Comparison of ENCODE assay signal across 8 mouse cellular contexts in the genomic region with DNA sequence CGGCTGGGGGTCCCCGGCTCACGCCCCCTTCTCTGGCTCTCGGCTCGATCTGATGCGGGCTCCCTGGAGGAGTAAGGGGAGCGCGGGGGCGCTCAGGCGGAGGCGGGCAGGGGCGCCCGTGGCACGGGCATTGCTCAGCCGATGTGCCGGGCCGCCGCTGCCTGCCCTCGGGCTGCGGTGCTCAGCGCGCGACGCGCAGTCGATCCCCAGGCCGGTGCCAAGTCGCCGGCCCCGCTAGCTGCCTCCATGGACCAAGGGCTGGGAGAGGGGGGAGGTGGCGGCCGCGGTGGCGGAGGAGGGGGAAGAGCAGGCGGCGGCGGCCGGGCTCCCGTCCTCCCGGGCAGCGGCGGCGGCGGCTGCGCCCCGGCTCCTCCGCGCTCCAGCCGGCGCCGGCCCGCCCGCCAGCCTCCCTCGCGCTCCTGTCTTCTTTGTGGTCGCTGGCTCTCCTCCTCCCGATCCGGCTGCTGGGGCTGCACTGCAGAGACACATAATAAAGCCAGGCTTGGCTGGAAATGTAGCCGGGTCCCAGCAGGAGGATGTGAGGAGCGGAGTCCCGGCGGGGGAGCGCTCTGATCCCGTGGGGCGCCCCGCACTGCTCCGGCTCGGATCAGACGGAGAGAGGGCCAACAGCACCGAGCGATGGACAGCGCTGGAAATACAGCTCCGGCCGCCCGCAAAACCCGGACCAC. TPM values are rescaled to one million over a fixed set of nuclear protein-coding genes. Genes with fewer than 3 reads are reported as not detected.
A peak's percentile ranks its signal among the peaks of the same experiment; 100 is the strongest.
DNase-seq lines count a peak whose midpoint lies in the region; ATAC-seq and TF ChIP-seq lines count a peak whose summit lies in the region.

No protein-coding gene starts in this region.

- in situ Hi-C loops in ES-E14 (cut with MboI; ENCODE audit: low sequenced_read_pairs in 2 of 2, unreplicated experiment in 2 of 2), result no loop called here

- H3K9me3 ChIP-seq in ES-E14 (ENCODE audit: control insufficient read depth, insufficient read depth, low read depth, low read length), result no peaks in the 10 kb centered on the region
- no peaks in the 10 kb centered on the region for H3K9me3 ChIP-seq in hindbrain, embryonic 10.5 days

- peaks cover 30% of the 10 kb centered on the region for H3K27me3 ChIP-seq in hindbrain, embryonic 10.5 days (ENCODE audit: insufficient read depth, poor library complexity, severe bottlenecking)

- peaks cover 1 to 3% of the 10 kb centered on the region in 2 experiments; a peak in 2 of 4 replicates for H3K4me1 ChIP-seq in ES-E14 (ENCODE audit: control insufficient read depth in 2 of 2, insufficient read depth in 2 of 2, low read length in 2 of 2, poor library complexity in 1 of 2)
- peaks cover 89% of the 10 kb centered on the region for H3K4me1 ChIP-seq in hindbrain, embryonic 10.5 days (replicated peaks)
- H3K4me1 ChIP-seq in lung, adult 2 months (ENCODE audit: control insufficient read depth, insufficient read depth, low read length), result peaks cover 5% of the 10 kb centered on the region; the same call in 1 of the 2 replicates

- H3K9ac ChIP-seq in ES-E14 (ENCODE audit: insufficient read depth, low read depth, low read length, poor library complexity, severe bottlenecking), result peak overlapping the region; percentile 76

- H3K36me3 ChIP-seq in ES-E14 (ENCODE audit: control insufficient read depth, insufficient read depth, low read length, poor library complexity, severe bottlenecking), result no peaks in the 10 kb centered on the region
- no peaks in the 10 kb centered on the region for H3K36me3 ChIP-seq in hindbrain, embryonic 10.5 days

- peak overlapping the region; percentile 74 to 95 for H3K4me3 ChIP-seq in ES-E14 (ENCODE audit: insufficient read depth in 1 of 2, low read depth in 1 of 2, low read length in 2 of 2, poor library complexity in 1 of 2, severe bottlenecking in 1 of 2)
- peak overlapping the region; percentile 96 for H3K4me3 ChIP-seq in hindbrain, embryonic 10.5 days
- H3K4me3 ChIP-seq in lung, adult 2 months (replicated peaks; ENCODE audit: extremely low read depth, low read depth, low read length), result peak overlapping the region; percentile 59

- TF ChIP-seq CTCF in lung, adult 2 months (IDR thresholded peaks at IDR 0.05; ENCODE audit: insufficient read depth, low read length), result peak; percentile 30; the same call in 1 of the 2 replicates

- H3K27ac ChIP-seq in ES-E14 (ENCODE audit: insufficient read depth, low read depth, low read length, poor library complexity, severe bottlenecking), result no peak overlapping the region; the same call in 1 of the 2 replicates
- H3K27ac ChIP-seq in hindbrain, embryonic 10.5 days, result peak overlapping the region; percentile 100

- under 1% methylated on average over 72 of the region's 76 CpGs for WGBS in hindbrain, embryonic 10.5 days
- under 1% methylated on average over 74 of the region's 76 CpGs for WGBS in lung, adult 2 months

- no peak for ATAC-seq in monocyte, adult 5-6 weeks (replicated peaks; ENCODE audit: insufficient number of reproducible peaks, low FRiP score, low TSS enrichment, poor library complexity, severe bottlenecking)

- TF ChIP-seq POLR2A in lung, adult 2 months (IDR thresholded peaks at IDR 0.05; ENCODE audit: borderline replicate concordance, extremely low read depth, low read depth, low read length), result no peak

- no peak for DNase-seq in ES-E14 (ENCODE audit: low read depth, low spot score)
- peak; percentile 85 for DNase-seq in cerebellum, adult 9-11 months
- peak; percentile 65 to 78 for DNase-seq in frontal cortex, postnatal 10 days (ENCODE audit: low spot score in 2 of 2)
- peak; percentile 86 for DNase-seq in hindbrain, embryonic 10.5 days (ENCODE audit: low spot score)
- peak; percentile 44 for DNase-seq in layer of hippocampus, adult 9-11 months
- peak; percentile 63 for DNase-seq in lung, adult 2 months
- DNase-seq in ovary, postnatal 14 days (ENCODE audit: low spot score), result peak; percentile 71

TF ChIP-seq in ES-E14, 5 proteins besides CTCF, POLR2A, EP300 and RAD21:
- no peak for TF ChIP-seq MAFK (IDR thresholded peaks at IDR 0.05; ENCODE audit: insufficient read depth, low read depth, low read length)
- TF ChIP-seq ZC3H11A (IDR thresholded peaks at IDR 0.05; ENCODE audit: borderline replicate concordance, low read depth, low read length), result no peak
- no peak for TF ChIP-seq CHD2 (IDR thresholded peaks at IDR 0.05; ENCODE audit: low read depth, low read length)
- TF ChIP-seq HCFC1 (IDR thresholded peaks at IDR 0.05; ENCODE audit: borderline replicate concordance, insufficient read depth, low read length), result no peak
- TF ChIP-seq ZNF384 (IDR thresholded peaks at IDR 0.05; ENCODE audit: low read depth, low read length), result no peak
TF ChIP-seq in ES-E14: peak in this region for 0.

RNA-seq across cellular contexts. Expression of a gene that starts 0.8 kb away (rescaled TPM):
- 21.4 and 23.2 TPM in 2 replicates for total RNA-seq in ES-E14 (2012; rRNA removed)
- 32.8 and 41.3 TPM in 2 replicates for polyA plus RNA-seq in hindbrain, embryonic 10.5 days (2016; fragmentation: Nextera tagmentation; extraction: Ambion mirVana)
- 6.4 and 7.5 TPM in 2 replicates for polyA plus RNA-seq in lung, adult 2 months (2012; rRNA removed)
- not detected in 3 replicates for total RNA-seq in monocyte, adult 5-6 weeks (2017)

Comparison
In these comparisons a context has a peak if more than half of its experiments do, and no peak if none do; other contexts are left out.
1. RNA of a gene that starts 0.8 kb away (total RNA-seq): 21.4 to 23.2 TPM in ES-E14; not detected in monocyte, adult 5-6 weeks; every median in the first group is over 10 times any median in the second.
2. Peak in every context shown above with its lines, with median percentiles within 50 percentile points of each other: H3K4me3 ChIP-seq.